Comparison of ENCODE assay signal across 11 mouse cellular contexts in genomic region chr6:126096085-126096484, GRCm38 (mm10).
DNase-seq lines count a peak whose midpoint lies in the region; ATAC-seq and TF ChIP-seq lines count a peak whose summit lies in the region.
"Had no signal": no experiment of that assay in that cellular context is flagged by ENCODE, and none has a peak within 500 bp of the region (broad histone marks: within the 10 kb centered on the region; RNA-seq: fewer than 3 reads in every experiment).

No protein-coding gene starts in this region.

- H3K36me3 ChIP-seq in lung, postnatal 0 days (ENCODE audit: insufficient read depth, low read length), result no peaks in the 10 kb centered on the region

- ATAC-seq in lung, postnatal 0 days, result no peak

- H3K4me1 ChIP-seq in lung, postnatal 0 days (ENCODE audit: insufficient read depth, low read depth, low read length), result no peaks in the 10 kb centered on the region; the same call in 1 of the 2 replicates

- H3K4me2 ChIP-seq in lung, postnatal 0 days (replicated peaks; ENCODE audit: low read depth, low read length), result no peak overlapping the region

- no peak overlapping the region for H3K4me3 ChIP-seq in lung, postnatal 0 days (ENCODE audit: low read depth, low read length)
- H3K4me3 ChIP-seq: erythroblast, embryonic 14.5 days had no signal

- TF ChIP-seq CTCF in lung, postnatal 0 days (IDR thresholded peaks at IDR 0.05), result no peak

- H3K27me3 ChIP-seq in lung, postnatal 0 days (replicated peaks; ENCODE audit: insufficient read depth, low read length), result no peaks in the 10 kb centered on the region

- no peak for TF ChIP-seq EP300 in lung, postnatal 0 days (IDR thresholded peaks at IDR 0.05)

- DNase-seq in lung, postnatal 10 days, result peak; percentile 25
- no peak for DNase-seq in lung, postnatal 0 days (ENCODE audit: low spot score)
- DNase-seq in heart, adult 8-10 months (ENCODE audit: low spot score), result peak; percentile 53
- DNase-seq in layer of hippocampus, adult 9-11 months, result peak; percentile 25
- DNase-seq in telencephalon, adult 2 months (ENCODE audit: low read depth, low spot score), result peak; percentile 42
- DNase-seq in kidney, postnatal 4 days, result no peak
- no peak for DNase-seq in urinary bladder, postnatal 4 days (ENCODE audit: low spot score in 2 of 2)
- DNase-seq: cerebellum, adult 11-12 months; lung, adult 18-20 months; thymus, postnatal 36 days had no signal

- H3K27ac ChIP-seq in lung, postnatal 0 days (ENCODE audit: low read length), result no peak overlapping the region

- no peak overlapping the region for H3K9ac ChIP-seq in lung, postnatal 0 days (replicated peaks; ENCODE audit: low read depth)

- no peaks in the 10 kb centered on the region for H3K9me3 ChIP-seq in lung, postnatal 0 days (ENCODE audit: low read length)

- 49% methylated on average over 13 of the region's 13 CpGs for WGBS in lung, postnatal 0 days

Comparison
In these comparisons a context has a peak if more than half of its experiments do, and no peak if none do; other contexts are left out.
1. DNase-seq: peak in lung, postnatal 10 days (single experiment), heart, adult 8-10 months (single experiment), layer of hippocampus, adult 9-11 months (single experiment) and telencephalon, adult 2 months (single experiment); none in lung, postnatal 0 days (single experiment), kidney, postnatal 4 days (0 of 2) and urinary bladder, postnatal 4 days (0 of 2).